Mouse (Mus musculus) kidney, adult 2 months (tissue): ENCODE data around the gene Flt1.

ENCODE experiments used
- CTCF ChIP-seq: fragments of 200-500 bp; conservative IDR thresholded peaks from 2 replicates; pipeline ENCODE4 v1.5.1; 2011; ENCODE audit warnings: low read depth, mild to moderate bottlenecking, control low read depth, low read length, moderate library complexity, mixed read lengths; ENCODE audit not compliant: insufficient read depth, insufficient read length
- POLR2A ChIP-seq: fragments of 200-500 bp; IDR thresholded peaks from one replicate; pipeline ENCODE4 v1.6.1; 2011; ENCODE audit warnings: low read depth, low read length, control low read depth

- no peak for TF ChIP-seq POLR2A
- TF ChIP-seq CTCF, result no peak
Observed at GRCm38 (mm10) chr5:147775222-147775621, 49.4 kb upstream of the Flt1 start.
